Mouse (Mus musculus) MEL (cell line): Measurements from ENCODE around the gene Ppip5k1. TPM values are rescaled to one million over a fixed set of nuclear protein-coding genes. Genes with fewer than 3 reads are reported as not detected.
A peak's percentile ranks its signal among the peaks of the same experiment; 100 is the strongest.

Experiments
- DNase-seq: peaks from one replicate; pipeline ENCODE4 v3.0.0; 2011; ENCODE audit warnings: low read depth, low spot score
- H3K27ac ChIP-seq: 2 replicates; pipeline ENCODE4 v1.5.1; 2012; ENCODE audit warnings: low read depth, mild to moderate bottlenecking, control low read depth, low read length, moderate library complexity; ENCODE audit not compliant: control insufficient read depth
- H3K27me3 ChIP-seq, 2 experiments: fragments of 150-350 bp in 1 of 2; sonication (generic) in 1 of 2; 2 replicates each; pipeline ENCODE4 v1.6.1; 2012; ENCODE audit warnings: low read length in 2 of 2, mild to moderate bottlenecking in 2 of 2, improper control_type of control experiment in 1 of 2, moderate library complexity in 1 of 2; ENCODE audit not compliant: insufficient read depth in 2 of 2, control insufficient read depth in 1 of 2
- H3K36me3 ChIP-seq, 2 experiments: 2 replicates each; pipeline ENCODE4 v1.6.1; 2012 to 2014; ENCODE audit warnings: low read length in 2 of 2, improper control_type of control experiment in 1 of 2, inconsistent platforms in 1 of 2, mild to moderate bottlenecking in 1 of 2; ENCODE audit not compliant: insufficient read depth in 2 of 2, control insufficient read depth in 1 of 2
- H3K4me1 ChIP-seq, 2 experiments: fragments of 150-350 bp in 1 of 2; sonication (generic) in 1 of 2; 2 replicates each; pipeline ENCODE4 v1.6.1; 2012; ENCODE audit warnings: low read length in 2 of 2, improper control_type of control experiment in 1 of 2, mild to moderate bottlenecking in 1 of 2; ENCODE audit not compliant: insufficient read depth in 2 of 2, control insufficient read depth in 1 of 2
- H3K4me3 ChIP-seq, 2 experiments: fragments of 150-350 bp in 1 of 2; sonication (generic) in 1 of 2; 2 replicates each; pipeline ENCODE4 v1.5.1; 2012; ENCODE audit warnings: low read depth in 2 of 2, low read length in 2 of 2, mild to moderate bottlenecking in 2 of 2, moderate library complexity in 2 of 2, control low read depth in 1 of 2, improper control_type of control experiment in 1 of 2; ENCODE audit not compliant: control insufficient read depth in 1 of 2, insufficient read depth in 1 of 2
- H3K79me2 ChIP-seq: 2 replicates; pipeline ENCODE4 v1.6.1; 2012; ENCODE audit warnings: mild to moderate bottlenecking, low read length, moderate library complexity; ENCODE audit not compliant: control insufficient read depth, poor library complexity, insufficient read depth
- H3K9ac ChIP-seq: 2 replicates; pipeline ENCODE4 v1.6.1; 2012; ENCODE audit warnings: low read depth, mild to moderate bottlenecking, control low read depth, low read length, moderate library complexity; ENCODE audit not compliant: control insufficient read depth, poor library complexity, severe bottlenecking
- H3K9me3 ChIP-seq: fragments of 150-350 bp; sonication (generic); replicated peaks from 2 replicates; pipeline ENCODE4 v1.6.1; 2012; ENCODE audit warnings: mild to moderate bottlenecking, low read length, improper control_type of control experiment, moderate library complexity; ENCODE audit not compliant: insufficient read depth
- BHLHE40 ChIP-seq: IDR thresholded peaks from 2 replicates; pipeline ENCODE4 v1.6.1; 2012; ENCODE audit warnings: low read depth, mild to moderate bottlenecking, inconsistent platforms, low read length, improper control_type of control experiment, borderline replicate concordance
- CTCF ChIP-seq, 3 experiments: IDR thresholded peaks in 2 of 3; conservative IDR thresholded peaks in 1 of 3; 2 replicates each; pipeline ENCODE4 v1.5.1; 2011 to 2012; ENCODE audit warnings: low read length in 3 of 3, low read depth in 2 of 3, mild to moderate bottlenecking in 2 of 3, improper control_type of control experiment in 1 of 3, inconsistent platforms in 1 of 3, mixed read lengths in 1 of 3, moderate library complexity in 1 of 3; ENCODE audit not compliant: control insufficient read depth in 1 of 3, insufficient read depth in 1 of 3, poor library complexity in 1 of 3, severe bottlenecking in 1 of 3
- GABPA ChIP-seq: IDR thresholded peaks from 2 replicates; pipeline ENCODE4 v1.6.1; 2012; ENCODE audit warnings: low read depth, mild to moderate bottlenecking, inconsistent platforms, low read length, improper control_type of control experiment, moderate library complexity
- HCFC1 ChIP-seq: IDR thresholded peaks from 2 replicates; pipeline ENCODE4 v1.6.1; 2012; ENCODE audit warnings: low read depth, mild to moderate bottlenecking, inconsistent platforms, low read length, improper control_type of control experiment, moderate library complexity
- KAT2A ChIP-seq: conservative IDR thresholded peaks from 2 replicates; pipeline ENCODE4 v1.6.1; 2012; ENCODE audit warnings: low read depth, low read length, improper control_type of control experiment, inconsistent platforms
- MAFK ChIP-seq: IDR thresholded peaks from 2 replicates; pipeline ENCODE4 v1.6.1; 2011; ENCODE audit warnings: low read depth, mild to moderate bottlenecking, low read length, improper control_type of control experiment, borderline replicate concordance
- MAX ChIP-seq: IDR thresholded peaks from 2 replicates; pipeline ENCODE4 v1.6.1; 2011; ENCODE audit warnings: low read length, improper control_type of control experiment
- MAZ ChIP-seq: IDR thresholded peaks from 2 replicates; pipeline ENCODE4 v1.6.1; 2012; ENCODE audit warnings: low read depth, mild to moderate bottlenecking, inconsistent platforms, low read length, improper control_type of control experiment
- MXI1 ChIP-seq: IDR thresholded peaks from 2 replicates; pipeline ENCODE4 v1.6.1; 2011; ENCODE audit warnings: mild to moderate bottlenecking, low read depth, low read length, improper control_type of control experiment
- MYB ChIP-seq: IDR thresholded peaks from 2 replicates; pipeline ENCODE4 v1.6.1; 2011; ENCODE audit warnings: mild to moderate bottlenecking, low read depth, low read length, improper control_type of control experiment
- NELFE ChIP-seq: IDR thresholded peaks from 2 replicates; pipeline ENCODE4 v1.6.1; 2011; ENCODE audit warnings: low read depth, low read length, improper control_type of control experiment
- POLR2A ChIP-seq, 2 experiments: IDR thresholded peaks; 2 replicates each; pipeline ENCODE4 v1.6.1; 2011 to 2012; ENCODE audit warnings: low read length in 2 of 2, mild to moderate bottlenecking in 2 of 2, control low read depth in 1 of 2, improper control_type of control experiment in 1 of 2, low read depth in 1 of 2, moderate library complexity in 1 of 2; ENCODE audit not compliant: control insufficient read depth in 1 of 2, insufficient read depth in 1 of 2, poor library complexity in 1 of 2
- POLR2AphosphoS5 ChIP-seq: IDR thresholded peaks from 2 replicates; pipeline ENCODE4 v1.6.1; 2012; ENCODE audit warnings: low read depth, borderline replicate concordance, mild to moderate bottlenecking, inconsistent platforms, low read length, moderate library complexity, mixed read lengths
- RAD21 ChIP-seq: IDR thresholded peaks from 2 replicates; pipeline ENCODE4 v1.6.1; 2011; ENCODE audit warnings: mild to moderate bottlenecking, low read depth, low read length, improper control_type of control experiment
- SIN3A ChIP-seq: IDR thresholded peaks from 2 replicates; pipeline ENCODE4 v1.6.1; 2012; ENCODE audit warnings: low read length, improper control_type of control experiment, inconsistent platforms
- TBP ChIP-seq: IDR thresholded peaks from 2 replicates; pipeline ENCODE4 v1.8.0; 2011; ENCODE audit warnings: low read depth, low read length, improper control_type of control experiment
- UBTF ChIP-seq: IDR thresholded peaks from 2 replicates; pipeline ENCODE4 v1.6.1; 2012; ENCODE audit warnings: low read depth, mild to moderate bottlenecking, inconsistent platforms, low read length, improper control_type of control experiment, moderate library complexity, borderline replicate concordance; ENCODE audit not compliant: insufficient read depth
- USF1 ChIP-seq: IDR thresholded peaks from 2 replicates; pipeline ENCODE4 v1.6.1; 2014; ENCODE audit warnings: low read depth, mild to moderate bottlenecking, inconsistent platforms, low read length, improper control_type of control experiment, moderate library complexity
- USF2 ChIP-seq, 2 experiments: IDR thresholded peaks; 2 replicates each; pipeline ENCODE4 v1.6.1; 2011 to 2012; ENCODE audit warnings: improper control_type of control experiment in 2 of 2, low read length in 2 of 2, borderline replicate concordance in 1 of 2, inconsistent platforms in 1 of 2, low read depth in 1 of 2, mild to moderate bottlenecking in 1 of 2; ENCODE audit not compliant: insufficient read depth in 1 of 2
- ZKSCAN1 ChIP-seq: IDR thresholded peaks from 2 replicates; pipeline ENCODE4 v1.6.1; 2012; ENCODE audit warnings: low read depth, mild to moderate bottlenecking, inconsistent platforms, low read length, improper control_type of control experiment, moderate library complexity
- ZNF384 ChIP-seq: IDR thresholded peaks from 2 replicates; pipeline ENCODE4 v1.6.1; 2012; ENCODE audit warnings: low read depth, mild to moderate bottlenecking, inconsistent platforms, low read length, improper control_type of control experiment
- polyA plus RNA-seq, 2 experiments: library from polyadenylated mRNA; stranded (reverse) in 1 of 2; unstranded in 1 of 2; fragments of >175 nt in 1 of 2; fragments of >200 nt in 1 of 2; gene quantifications; 2 replicates each; pipeline versions ENCODE4 v1.2.1 to v1.2.4; 2012; ENCODE audit warnings: low replicate concordance in 2 of 2, low read depth in 1 of 2; ENCODE audit not compliant: insufficient read length in 2 of 2, insufficient read depth in 1 of 2, missing spikeins in 1 of 2
- total RNA-seq: library from RNA; depleted of rRNA; stranded (reverse); fragments of 300-350 nt; gene quantifications from 2 replicates; pipeline ENCODE4 v1.2.3, GENCODE M21; 2012

Gene Ppip5k1
- total and polyA plus RNA-seq, 3 experiments: 10.4 to 14.8 TPM; not detected in 1

GRCm38 (mm10) chr2:121294753-121295607 lies 60.2 kb downstream of the Ppip5k1 start:
- Histone ChIP-seq H3K4me3 (peak overlapping the region; percentile 47 to 79), H3K27me3 (no peaks in the 10 kb centered on the region), H3K79me2 (no peaks in the 10 kb centered on the region), H3K27ac (peak overlapping the region; percentile 22), H3K4me1 (peaks cover 7 to 14% of the 10 kb centered on the region in 2 experiments; a peak in 3 of 4 replicates), H3K9me3 (no peaks in the 10 kb centered on the region), H3K9ac (peak overlapping the region; percentile 57), H3K36me3 (no peaks in the 10 kb centered on the region; a peak in 1 of 4 replicates)
- peak; percentile 64 for DNase-seq
- TF ChIP-seq UBTF: no peak
- peak; percentile 37; the same call in 1 of the 2 replicates for TF ChIP-seq HCFC1
- TF ChIP-seq MAZ: peak; percentile 70

- H3K27me3 ChIP-seq: no peaks in the 10 kb centered on the region
- peak; percentile 54 for DNase-seq
- no peak for TF ChIP-seq MYB
- peak; percentile 11; the same call in 1 of the 2 replicates for TF ChIP-seq SIN3A
- 0 out of 2 replicates have a peak, but pooled peaks have one; percentile 14 for TF ChIP-seq TBP
- no peak for TF ChIP-seq USF1
- 0 out of 2 replicates have a peak, but pooled peaks have one; percentile 14 for TF ChIP-seq NELFE
- H3K9ac ChIP-seq: peak overlapping the region; percentile 57
- no peaks in the 10 kb centered on the region; a peak in 1 of 4 replicates for H3K36me3 ChIP-seq
- no peaks in the 10 kb centered on the region for H3K9me3 ChIP-seq
- peaks cover 7 to 14% of the 10 kb centered on the region in 2 experiments; a peak in 3 of 4 replicates for H3K4me1 ChIP-seq
- peak overlapping the region; percentile 47 to 79 for H3K4me3 ChIP-seq
- peak overlapping the region; percentile 22 for H3K27ac ChIP-seq
- no peaks in the 10 kb centered on the region for H3K79me2 ChIP-seq
Measured at GRCm38 (mm10) chr2:121294182-121294581, 61.0 kb downstream of the Ppip5k1 start.

- Histone ChIP-seq H3K36me3 (peaks cover 0 to 3% of the 10 kb centered on the region in 2 experiments; a peak in 2 of 4 replicates), H3K9me3 (no peaks in the 10 kb centered on the region), H3K27ac (no peak overlapping the region), H3K4me1 (peaks cover 7 to 14% of the 10 kb centered on the region in 2 experiments; a peak in 3 of 4 replicates), H3K79me2 (no peaks in the 10 kb centered on the region), H3K27me3 (no peaks in the 10 kb centered on the region), H3K9ac (no peak overlapping the region), H3K4me3 (no peak overlapping the region)
- DNase-seq: no peak
- TF ChIP-seq UBTF: no peak
- no peak for TF ChIP-seq ZNF384
- no peak for TF ChIP-seq KAT2A
- TF ChIP-seq MAFK: no peak
- no peak for TF ChIP-seq POLR2AphosphoS5
- TF ChIP-seq RAD21: peak; percentile 25
- TF ChIP-seq POLR2A (IDR thresholded peaks at IDR 0.05; ENCODE audit: control insufficient read depth in 1 of 2, insufficient read depth in 1 of 2, low read depth in 1 of 2, low read length in 2 of 2, poor library complexity in 1 of 2): no peak
- TF ChIP-seq BHLHE40: no peak
- no peak for TF ChIP-seq ZKSCAN1
- TF ChIP-seq GABPA: no peak
- no peak for TF ChIP-seq USF2 (IDR thresholded peaks at IDR 0.05; ENCODE audit: borderline replicate concordance in 1 of 2, insufficient read depth in 1 of 2, low read depth in 1 of 2, low read length in 2 of 2)
- TF ChIP-seq MXI1: no peak
- no peak for TF ChIP-seq MAX
- peak in 1 of 3 experiments; percentile 17; a peak in 1 of 6 replicates for TF ChIP-seq CTCF (IDR thresholded peaks at IDR 0.05 in 2 of 3, conservative IDR thresholded peaks at IDR 0.05 in 1 of 3; ENCODE audit: control insufficient read depth in 1 of 3, insufficient read depth in 1 of 3, low read depth in 2 of 3, low read length in 3 of 3, poor library complexity in 1 of 3, severe bottlenecking in 1 of 3)
- no peak for TF ChIP-seq HCFC1
Measured at GRCm38 (mm10) chr2:121292316-121293013, 62.7 kb downstream of the Ppip5k1 start.
